In genomic region chr13:19927807-19928206, GRCm38 (mm10) we compare ENCODE assay signal across 23 mouse cellular contexts.
A peak's percentile ranks its signal among the peaks of the same experiment; 100 is the strongest.
DNase-seq lines count a peak whose midpoint lies in the region; ATAC-seq lines count a peak whose summit lies in the region.
"Had no signal": no experiment of that assay in that cellular context is flagged by ENCODE, and none has a peak within 500 bp of the region (broad histone marks: within the 10 kb centered on the region; RNA-seq: fewer than 3 reads in every experiment).

No protein-coding gene starts in this region.

- 0 out of 2 replicates have a peak, but pooled peaks have one; percentile 15 for ATAC-seq in common myeloid progenitor, adult 5-6 weeks (replicated peaks; ENCODE audit: low read depth, poor library complexity, severe bottlenecking)
- peak; percentile 31 for ATAC-seq in megakaryocyte progenitor cell, adult 5-6 weeks (replicated peaks; ENCODE audit: poor library complexity)
- ATAC-seq: forebrain, embryonic 15.5 days; hindbrain, postnatal 0 days; inflammation-experienced regulatory T-cells, adult 6 months; intestine, embryonic 16.5 days; Patski had no signal

- peak; percentile 38 for DNase-seq in CD4-positive helper T cell, adult 2 months (ENCODE audit: low read depth, low spot score)
- no peak for DNase-seq in heart, adult 11 months
- no peak for DNase-seq in kidney, postnatal 10 days
- no peak for DNase-seq in gastrocnemius, adult 8-10 months (ENCODE audit: low spot score in 2 of 2)
- DNase-seq: adrenal gland, adult 2 months; adrenal gland, postnatal 14 days; cerebellum, adult 11 months; cerebellum, adult 2 months; cerebellum, adult 9-11 months; cerebellum, postnatal 25 days; embryo, embryonic 11 days; gastrocnemius, postnatal 10 days; gastrocnemius, postnatal 36 days; heart, adult 18-20 months; heart, postnatal 10 days; heart, postnatal 36 days had no signal
